Mouse (Mus musculus) forebrain, embryonic 10.5 days (tissue): ENCODE measurements around the gene Hnf4a. TPM values are rescaled to one million over a fixed set of nuclear protein-coding genes. Genes with fewer than 3 reads are reported as not detected.

Source experiments
- DNase-seq: peaks from one replicate; pipeline ENCODE4 v3.0.0-alpha.2; 2017; ENCODE audit warnings: low spot score; ENCODE audit errors: extremely low spot score
- H3K27ac ChIP-seq: fragments of 300-500 bp; sonication (generic); 2 replicates; pipeline ENCODE4 v1.5.1; 2016; ENCODE audit warnings: mild to moderate bottlenecking
- H3K27me3 ChIP-seq: fragments of 300-500 bp; sonication (generic); 2 replicates; pipeline ENCODE4 v1.6.1; 2016; ENCODE audit warnings: mild to moderate bottlenecking; ENCODE audit not compliant: poor library complexity, severe bottlenecking
- H3K36me3 ChIP-seq: fragments of 300-500 bp; sonication (generic); replicated peaks from 2 replicates; pipeline ENCODE4 v1.6.1; 2016; ENCODE audit warnings: mild to moderate bottlenecking, moderate library complexity
- H3K4me1 ChIP-seq: fragments of 300-500 bp; sonication (generic); 2 replicates; pipeline ENCODE4 v1.6.1; 2016
- H3K4me3 ChIP-seq: fragments of 300-500 bp; sonication (generic); 2 replicates; pipeline ENCODE4 v1.5.1; 2016; ENCODE audit warnings: mild to moderate bottlenecking, moderate library complexity
- H3K9me3 ChIP-seq: fragments of 300-500 bp; sonication (generic); 2 replicates; pipeline ENCODE4 v1.6.1; 2016; ENCODE audit warnings: mild to moderate bottlenecking, moderate library complexity
- WGBS: fragments of 180-500 bp; shearing (Covaris S2); methylation state at CpG from one replicate; pipeline ENCODE4 v1.1.7; 2016; 5-methylcytosine and 5-hydroxymethylcytosine counted together
- polyA plus RNA-seq: library from polyadenylated mRNA; unstranded; fragments of >200 nt; fragmentation: Nextera tagmentation; extraction: Ambion mirVana; gene quantifications from 2 replicates; pipeline ENCODE4 v1.2.1, GENCODE M21; 2016

Gene Hnf4a
- polyA plus RNA-seq, 1 experiment from 2014 or later = not detected

- DNase-seq = no peak
- H3K4me1 ChIP-seq = peaks cover 8% of the 10 kb centered on the region
- H3K9me3 ChIP-seq = no peaks in the 10 kb centered on the region
- H3K4me3 ChIP-seq = no peak overlapping the region
- no peak overlapping the region for H3K27ac ChIP-seq
- H3K27me3 ChIP-seq = peaks cover 12% of the 10 kb centered on the region
- H3K36me3 ChIP-seq = no peaks in the 10 kb centered on the region
- WGBS = 85% methylated on average over 9 of the region's 9 CpGs
Observed at GRCm38 (mm10) chr2:163540231-163541117, 33.9 kb downstream of the Hnf4a start.

- Histone ChIP-seq H3K27me3 (0 out of 2 replicates have a peak, but pooled peaks cover 2% of the 10 kb centered on the region), H3K4me3 (no peak overlapping the region), H3K4me1 (peaks cover 2% of the 10 kb centered on the region), H3K36me3 (no peaks in the 10 kb centered on the region), H3K9me3 (no peaks in the 10 kb centered on the region), H3K27ac (no peak overlapping the region)
- WGBS = 83% methylated on average over 10 of the region's 10 CpGs
- DNase-seq = no peak
Observed at GRCm38 (mm10) chr2:163541568-163542182, 35.1 kb downstream of the Hnf4a start.

- Histone ChIP-seq H3K36me3 (no peaks in the 10 kb centered on the region), H3K27ac (no peak overlapping the region), H3K9me3 (no peaks in the 10 kb centered on the region), H3K27me3 (no peaks in the 10 kb centered on the region), H3K4me1 (no peaks in the 10 kb centered on the region), H3K4me3 (no peak overlapping the region)
- WGBS = 88% methylated on average over 10 of the region's 10 CpGs
- no peak for DNase-seq
Observed at GRCm38 (mm10) chr2:163542674-163543073, 36.1 kb downstream of the Hnf4a start.

GRCm38 (mm10) chr2:163546623-163547318 lies 40.2 kb downstream of the Hnf4a start:
- H3K4me3 ChIP-seq = no peak overlapping the region
- H3K36me3 ChIP-seq = no peaks in the 10 kb centered on the region
- H3K27me3 ChIP-seq = no peaks in the 10 kb centered on the region
- DNase-seq = no peak
- H3K9me3 ChIP-seq = no peaks in the 10 kb centered on the region
- peaks cover 5% of the 10 kb centered on the region for H3K4me1 ChIP-seq
- H3K27ac ChIP-seq = no peak overlapping the region
- 83% methylated on average over 14 of the region's 14 CpGs for WGBS

GRCm38 (mm10) chr2:163548822-163549221 lies 42.2 kb downstream of the Hnf4a start:
- 82% methylated on average over 6 of the region's 6 CpGs for WGBS
- DNase-seq = no peak

GRCm38 (mm10) chr2:163549786-163550185 lies 43.2 kb downstream of the Hnf4a start:
- WGBS = 54% methylated on average over 6 of the region's 6 CpGs
- DNase-seq = no peak
- Histone ChIP-seq H3K9me3 (no peaks in the 10 kb centered on the region), H3K27me3 (no peaks in the 10 kb centered on the region), H3K4me1 (peaks cover 5% of the 10 kb centered on the region), H3K36me3 (no peaks in the 10 kb centered on the region), H3K4me3 (no peak overlapping the region), H3K27ac (no peak overlapping the region)

More at GRCm38 (mm10) chr2:163548822-163549221, 42.2 kb downstream of the Hnf4a start:
- H3K9me3 ChIP-seq = no peaks in the 10 kb centered on the region
- H3K4me3 ChIP-seq = no peak overlapping the region
- H3K27ac ChIP-seq = no peak overlapping the region
- H3K27me3 ChIP-seq = no peaks in the 10 kb centered on the region
- no peaks in the 10 kb centered on the region for H3K36me3 ChIP-seq
- peaks cover 5% of the 10 kb centered on the region for H3K4me1 ChIP-seq

- WGBS = 86% methylated on average over 8 of the region's 8 CpGs
- H3K27ac ChIP-seq = no peak overlapping the region
- H3K9me3 ChIP-seq = no peaks in the 10 kb centered on the region
- H3K27me3 ChIP-seq = no peaks in the 10 kb centered on the region
- no peak for DNase-seq
- H3K4me1 ChIP-seq = peaks cover 5% of the 10 kb centered on the region
- H3K4me3 ChIP-seq = no peak overlapping the region
- H3K36me3 ChIP-seq = no peaks in the 10 kb centered on the region
Observed at GRCm38 (mm10) chr2:163552518-163552929, 45.9 kb downstream of the Hnf4a start.

- WGBS = 83% methylated on average over 4 of the region's 4 CpGs
- Histone ChIP-seq H3K36me3 (no peaks in the 10 kb centered on the region), H3K9me3 (no peaks in the 10 kb centered on the region), H3K27ac (no peak overlapping the region), H3K4me3 (no peak overlapping the region), H3K4me1 (peaks cover 5% of the 10 kb centered on the region), H3K27me3 (no peaks in the 10 kb centered on the region)
- DNase-seq = no peak
Observed at GRCm38 (mm10) chr2:163554425-163554982, 47.9 kb downstream of the Hnf4a start.

GRCm38 (mm10) chr2:163554996-163555395 lies 48.4 kb downstream of the Hnf4a start:
- Histone ChIP-seq H3K4me1 (0 out of 2 replicates have a peak, but pooled peaks cover under 1% of the 10 kb centered on the region), H3K27me3 (no peaks in the 10 kb centered on the region), H3K36me3 (no peaks in the 10 kb centered on the region), H3K4me3 (no peak overlapping the region), H3K9me3 (no peaks in the 10 kb centered on the region), H3K27ac (no peak overlapping the region)
- DNase-seq = no peak
- WGBS = 88% methylated on average over 6 of the region's 6 CpGs

- Histone ChIP-seq H3K36me3 (no peaks in the 10 kb centered on the region), H3K4me1 (no peaks in the 10 kb centered on the region), H3K9me3 (no peaks in the 10 kb centered on the region), H3K27me3 (no peaks in the 10 kb centered on the region), H3K27ac (no peak overlapping the region), H3K4me3 (no peak overlapping the region)
- 81% methylated on average over 13 of the region's 13 CpGs for WGBS
- DNase-seq = no peak
Observed at GRCm38 (mm10) chr2:163555417-163555816, 48.8 kb downstream of the Hnf4a start.

- Histone ChIP-seq H3K36me3 (no peaks in the 10 kb centered on the region), H3K9me3 (no peaks in the 10 kb centered on the region), H3K27ac (no peak overlapping the region), H3K27me3 (no peaks in the 10 kb centered on the region), H3K4me3 (no peak overlapping the region), H3K4me1 (no peaks in the 10 kb centered on the region)
- 96% methylated on average over 1 of the region's 1 CpGs for WGBS
- DNase-seq = no peak
Observed at GRCm38 (mm10) chr2:163558548-163558947, 51.9 kb downstream of the Hnf4a start.

- Histone ChIP-seq H3K27ac (no peak overlapping the region), H3K4me1 (no peaks in the 10 kb centered on the region), H3K4me3 (no peak overlapping the region), H3K36me3 (no peaks in the 10 kb centered on the region), H3K9me3 (no peaks in the 10 kb centered on the region), H3K27me3 (no peaks in the 10 kb centered on the region)
- DNase-seq = no peak
- 89% methylated on average over 5 of the region's 5 CpGs for WGBS
Observed at GRCm38 (mm10) chr2:163559236-163559635, 52.6 kb downstream of the Hnf4a start.
